Mouse (Mus musculus): ENCODE measurements at regions not wholly inside any gene's neighbourhood (a gene's known extent, or its start where the extent isn't known, plus 50 kb on each side); places are given as distances from the start of the nearest gene placed in this dataset.

GRCm38 (mm10) chr12:56472856-56473647, 63.7 kb downstream of the Nkx2-1 start:
- DNase-seq (ENCODE audit: low spot score in 2 of 2) = no peak

- DNase-seq (ENCODE audit: low spot score in 2 of 2) = no peak
Observed at GRCm38 (mm10) chr12:56470932-56471500, 65.7 kb downstream of the Nkx2-1 start.

DNA sequence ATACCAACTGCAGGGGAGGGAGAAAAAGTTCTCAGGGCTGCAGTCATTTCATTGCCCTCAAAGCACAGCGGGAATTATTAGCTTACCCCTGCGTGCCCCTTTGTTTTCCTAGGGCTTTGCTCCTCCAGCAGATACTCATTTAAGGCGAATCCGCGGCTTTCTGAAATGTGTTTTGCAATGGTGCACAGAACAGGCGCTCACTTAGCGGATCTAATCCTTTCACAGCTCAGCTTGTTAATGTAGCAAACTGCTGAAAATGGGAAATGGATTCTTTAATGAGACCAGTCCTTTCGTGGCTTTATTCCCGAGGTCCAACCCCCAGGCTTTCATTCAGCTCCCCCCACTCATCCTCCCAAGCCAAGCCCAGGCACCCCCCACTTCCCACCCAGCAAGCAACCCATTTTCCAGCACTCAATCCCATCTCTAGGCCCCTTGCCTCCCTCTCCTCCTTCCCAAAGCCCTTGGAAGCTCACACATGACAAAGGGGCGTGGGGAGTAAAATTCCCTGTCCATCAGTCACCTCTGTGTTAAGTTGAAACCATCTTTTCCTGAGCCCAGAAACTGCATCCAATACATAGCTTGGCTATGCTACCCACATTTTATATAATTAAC, 77.1 kb downstream of the Nkx2-1 start:
- DNase-seq (ENCODE audit: low spot score in 2 of 2) = no peak

DNA sequence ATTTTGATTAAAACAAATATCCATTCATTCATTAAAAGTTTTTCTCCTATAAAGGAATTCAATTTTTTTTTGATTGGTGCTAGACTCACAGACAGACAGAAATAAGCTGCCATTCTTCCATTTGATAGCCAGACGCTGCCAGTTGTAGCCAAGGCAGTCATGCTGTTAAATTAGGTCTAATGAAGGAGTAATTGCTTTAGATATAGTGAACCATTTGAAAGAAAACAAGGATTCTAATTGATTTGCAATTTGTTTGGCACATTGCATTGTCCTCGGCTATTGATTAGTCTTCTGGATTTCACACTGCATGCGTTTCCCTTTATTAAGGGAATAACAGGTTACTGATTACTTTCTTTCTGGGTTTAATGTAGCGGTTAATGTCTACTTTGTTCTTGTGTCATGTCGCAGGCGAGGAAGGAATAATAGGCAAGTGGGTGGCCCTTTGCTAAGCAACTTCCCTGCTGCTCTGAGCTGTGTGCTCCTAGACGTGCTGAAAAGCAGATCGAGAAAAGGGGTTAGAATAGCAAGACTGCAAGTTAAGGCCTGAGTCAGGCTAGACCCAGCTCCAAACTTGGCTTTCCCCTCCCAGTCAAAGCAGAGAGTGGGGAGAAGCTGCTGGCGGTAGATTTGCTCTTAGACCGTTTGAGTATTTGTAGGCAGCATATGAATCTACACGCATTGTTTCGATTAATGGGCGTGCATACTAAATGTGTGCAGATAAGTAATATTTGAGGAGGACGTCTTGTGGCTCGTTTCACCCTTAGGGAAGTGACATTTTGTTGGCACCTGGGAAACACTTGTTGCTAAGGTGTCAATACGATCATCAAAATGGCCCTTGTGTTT, 77.8 kb downstream of the Nkx2-1 start:
- DNase-seq (ENCODE audit: low spot score in 2 of 2) = no peak

- DNase-seq (ENCODE audit: low spot score in 2 of 2) = no peak
Observed at GRCm38 (mm10) chr12:56457951-56458350, 78.8 kb downstream of the Nkx2-1 start.

GRCm38 (mm10) chr12:56457356-56457755, 79.4 kb downstream of the Nkx2-1 start:
- DNase-seq (ENCODE audit: low spot score in 2 of 2) = no peak

DNA sequence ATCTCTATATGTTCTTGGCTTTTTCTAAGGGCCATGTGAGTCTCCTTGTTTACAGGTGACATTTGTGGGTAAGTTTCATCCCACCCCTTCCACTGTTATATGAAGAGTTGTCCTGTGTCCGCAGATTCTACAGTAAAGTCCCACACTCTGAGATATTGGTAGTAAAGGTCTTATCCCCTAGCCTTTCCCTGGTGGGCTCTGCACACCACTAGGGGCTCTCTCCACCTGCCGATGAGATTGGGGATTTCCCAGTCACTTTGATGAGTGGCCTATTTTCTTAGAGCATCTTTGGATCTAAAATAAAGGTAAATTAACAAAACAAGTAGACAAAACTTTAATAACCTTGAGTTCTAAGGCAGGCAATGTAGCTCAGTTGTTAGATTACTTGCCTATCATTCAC, 86.4 kb downstream of the Nkx2-1 start:
- no peak for DNase-seq (ENCODE audit: low spot score in 2 of 2)

DNA sequence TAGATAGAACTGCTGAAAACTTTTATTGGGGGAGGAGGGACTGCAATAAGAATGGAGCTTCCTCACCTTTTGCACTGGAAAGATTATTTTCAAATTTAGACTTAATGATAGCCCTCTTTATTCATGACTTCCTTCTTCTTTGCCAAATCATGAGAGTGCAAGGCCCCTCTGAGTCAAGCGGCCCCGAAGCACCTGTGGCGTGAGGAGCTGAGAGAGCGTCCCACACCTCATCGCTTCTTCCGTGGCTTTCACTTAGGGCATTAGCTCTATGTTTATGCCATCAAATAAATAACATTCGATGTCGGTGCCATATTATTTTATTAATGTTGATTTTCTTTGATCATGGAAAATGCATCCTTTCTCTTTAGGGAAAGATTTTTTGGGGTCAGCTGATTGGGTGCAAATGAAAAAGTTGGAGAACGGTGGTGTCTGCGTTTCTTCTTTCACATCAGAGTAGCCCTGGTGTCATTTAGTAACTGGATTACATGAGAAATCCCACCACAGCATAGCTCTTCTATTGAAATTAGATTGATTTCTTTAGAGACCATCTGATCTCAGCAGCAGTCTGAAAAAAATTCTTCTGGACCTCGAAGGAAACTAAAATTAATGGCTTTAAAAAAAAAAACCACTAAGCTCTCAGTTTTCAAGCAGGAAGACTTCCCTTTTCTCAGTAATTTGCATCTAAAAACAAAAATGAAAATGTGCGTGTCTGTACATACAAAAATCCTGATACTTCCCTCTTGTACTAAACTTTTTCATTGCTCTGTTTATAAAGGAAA, 87.7 kb downstream of the Nkx2-1 start:
- DNase-seq (ENCODE audit: low spot score in 2 of 2) = no peak

GRCm38 (mm10) chr12:56441166-56441817, 95.4 kb downstream of the Nkx2-1 start:
- no peak for DNase-seq (ENCODE audit: low spot score in 2 of 2)

GRCm38 (mm10) chr12:56440068-56440847, 94.6 kb upstream of the Mbip start:
- no peak for DNase-seq (ENCODE audit: low spot score in 2 of 2)

DNA sequence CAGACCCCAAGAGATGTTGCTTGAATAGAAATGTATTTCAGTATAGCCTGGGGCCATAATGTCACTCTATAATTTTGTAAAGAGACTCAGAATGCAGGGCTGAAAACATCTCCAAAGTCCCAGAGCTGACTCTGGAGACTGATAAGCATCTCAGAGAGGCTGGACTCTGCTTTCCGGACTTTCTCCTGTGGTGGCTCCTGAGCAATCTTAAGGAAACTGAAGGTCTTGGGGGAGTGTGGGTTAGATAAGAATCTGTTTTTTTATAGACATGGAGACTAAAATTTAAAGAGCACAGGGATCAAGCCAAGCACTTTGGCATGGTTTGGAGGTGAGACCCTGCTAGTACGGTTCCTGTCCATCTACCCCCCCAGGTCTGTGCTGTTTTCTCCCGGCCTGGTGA, 92.7 kb upstream of the Mbip start:
- DNase-seq (ENCODE audit: low spot score in 2 of 2) = no peak

- DNase-seq (ENCODE audit: low spot score in 2 of 2) = no peak
Observed at GRCm38 (mm10) chr12:56437975-56438374, 92.3 kb upstream of the Mbip start.

- DNase-seq (ENCODE audit: low spot score in 2 of 2) = no peak
Observed at GRCm38 (mm10) chr12:56426681-56427246, 81.1 kb upstream of the Mbip start.

- no peak for DNase-seq (ENCODE audit: low spot score in 2 of 2)
Observed at GRCm38 (mm10) chr12:56416106-56416505, 70.4 kb upstream of the Mbip start.

GRCm38 (mm10) chr12:56414861-56415765, 69.4 kb upstream of the Mbip start:
- peak; percentile 18 to 20 for DNase-seq (ENCODE audit: low spot score in 2 of 2)

DNA sequence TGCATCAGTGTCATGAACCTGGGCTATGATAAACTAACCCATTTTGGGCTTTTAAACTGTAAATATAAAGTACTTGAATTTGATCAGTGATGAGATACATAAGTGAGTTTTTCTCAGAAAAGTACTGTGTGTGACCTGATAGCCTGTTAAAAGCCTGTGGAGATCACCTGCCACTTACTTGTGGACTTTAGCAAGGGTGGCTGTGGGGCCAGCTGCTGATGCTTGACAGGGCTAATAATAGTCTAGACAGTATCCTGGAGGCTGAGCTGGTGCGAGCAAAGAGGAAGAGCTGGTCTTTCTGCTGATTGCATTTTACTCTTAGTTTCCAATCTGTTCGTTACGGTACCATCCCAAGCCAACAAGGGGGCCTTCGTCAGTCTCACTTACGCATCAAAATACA, 60.0 kb upstream of the Mbip start:
- DNase-seq (ENCODE audit: low spot score in 2 of 2) = no peak

- peak in 1 of 2 experiments; percentile 19 for DNase-seq (ENCODE audit: low spot score in 2 of 2)
Observed at GRCm38 (mm10) chr12:56404833-56405232, 59.1 kb upstream of the Mbip start.

- no peak for DNase-seq (ENCODE audit: low spot score in 2 of 2)
Observed at GRCm38 (mm10) chr12:56404262-56404661, 58.6 kb upstream of the Mbip start.

GRCm38 (mm10) chr12:56403626-56404025, 57.9 kb upstream of the Mbip start:
- no peak for DNase-seq (ENCODE audit: low spot score in 2 of 2)

All from frontal cortex, postnatal 10 days (tissue).